Mouse (Mus musculus): ENCODE results near the gene Nyap2. TPM values are rescaled to one million over a fixed set of nuclear protein-coding genes. Genes with fewer than 3 reads are reported as not detected.

Nyap2 gene
- total and polyA plus RNA-seq, 3 experiments = not detected

GRCm38 (mm10) chr1:81132007-81132712 is 55.4 kb downstream of the Nyap2 start:
- no peak overlapping the region for H3K4me3 ChIP-seq (replicated peaks in 1 of 3; ENCODE audit: low read depth in 2 of 3, low read length in 2 of 3, poor library complexity in 1 of 3)
- no peaks in the 10 kb centered on the region for H3K4me1 ChIP-seq (ENCODE audit: control insufficient read depth in 1 of 2, insufficient read depth in 2 of 2)
- no peak overlapping the region for H3K9ac ChIP-seq (ENCODE audit: insufficient read depth, low read depth)
- DNase-seq (ENCODE audit: extremely low read depth) = no peak
- no peak overlapping the region for H3K27ac ChIP-seq (ENCODE audit: insufficient read depth, low read depth)
- dilution Hi-C loops (cut with MboI; ENCODE audit: extremely low pct_ligation_motif_present, extremely low pct_unique_long_range_greater_than_20kb, low sequenced_read_pairs) (no loop called here), in situ Hi-C loops (cut with MboI; ENCODE audit: low pct_ligation_motif_present, low pct_unique_long_range_greater_than_20kb, low sequenced_read_pairs) (no loop called here)
- H3K79me2 ChIP-seq (replicated peaks; ENCODE audit: control insufficient read depth, extremely low read depth, insufficient read depth, poor library complexity, severe bottlenecking) = no peaks in the 10 kb centered on the region
- H3K4me2 ChIP-seq (ENCODE audit: insufficient read depth, low read depth, poor library complexity, severe bottlenecking) = no peak overlapping the region
- TF ChIP-seq MEF2A (IDR thresholded peaks at IDR 0.05; ENCODE audit: borderline replicate concordance, low read depth, low read length) = no peak
- no peak for TF ChIP-seq PAX5 (IDR thresholded peaks at IDR 0.05; ENCODE audit: low read length)
- TF ChIP-seq UBTF (IDR thresholded peaks at IDR 0.05; ENCODE audit: low read depth, low read length) = no peak
- TF ChIP-seq TBP (conservative IDR thresholded peaks at IDR 0.05; ENCODE audit: low read depth, low read length) = no peak
- no peak for TF ChIP-seq ZNF384 (IDR thresholded peaks at IDR 0.05; ENCODE audit: low read depth, low read length)
- TF ChIP-seq POLR2A (IDR thresholded peaks at IDR 0.05; ENCODE audit: low read depth, low read length) = no peak
- no peak for TF ChIP-seq USF1 (IDR thresholded peaks at IDR 0.05; ENCODE audit: low read depth, low read length)
- TF ChIP-seq GABPA (IDR thresholded peaks at IDR 0.05; ENCODE audit: insufficient replicate concordance, low read depth, low read length) = no peak
- no peak for TF ChIP-seq CTCF (conservative IDR thresholded peaks at IDR 0.05 in 1 of 2, IDR thresholded peaks at IDR 0.05 in 1 of 2; ENCODE audit: low read depth in 2 of 2, low read length in 2 of 2)
- TF ChIP-seq MAFK (IDR thresholded peaks at IDR 0.05; ENCODE audit: insufficient replicate concordance, low read length) = no peak
- no peak for TF ChIP-seq ZC3H11A (IDR thresholded peaks at IDR 0.05; ENCODE audit: low read depth, low read length)
- TF ChIP-seq RAD21 (IDR thresholded peaks at IDR 0.05; ENCODE audit: low read depth, low read length) = no peak
- H3K9me3 ChIP-seq (replicated peaks; ENCODE audit: low read length) = no peaks in the 10 kb centered on the region
- H3K27me3 ChIP-seq (replicated peaks) = no peaks in the 10 kb centered on the region
- H3K36me3 ChIP-seq (replicated peaks in 1 of 2; ENCODE audit: control insufficient read depth in 1 of 2, insufficient read depth in 1 of 2, low read length in 1 of 2) = no peaks in the 10 kb centered on the region

- DNase-seq (ENCODE audit: extremely low read depth) = peak; percentile 21
- H3K4me2 ChIP-seq (ENCODE audit: insufficient read depth, low read depth, poor library complexity, severe bottlenecking) = no peak overlapping the region
- TF ChIP-seq CHD2 (IDR thresholded peaks at IDR 0.05; ENCODE audit: low read length) (no peak), ZNF384 (IDR thresholded peaks at IDR 0.05; ENCODE audit: low read depth, low read length) (no peak), GABPA (IDR thresholded peaks at IDR 0.05; ENCODE audit: insufficient replicate concordance, low read depth, low read length) (no peak), USF2 (conservative IDR thresholded peaks at IDR 0.05; ENCODE audit: low read depth, low read length) (no peak), POLR2A (IDR thresholded peaks at IDR 0.05; ENCODE audit: low read depth, low read length) (no peak), TCF12 (IDR thresholded peaks at IDR 0.05; ENCODE audit: low read depth, low read length) (no peak), BHLHE40 (IDR thresholded peaks at IDR 0.05; ENCODE audit: low read depth, low read length) (no peak), JUN (IDR thresholded peaks at IDR 0.05; ENCODE audit: insufficient read depth, low read depth, low read length) (no peak), MYC (IDR thresholded peaks at IDR 0.05; ENCODE audit: low read depth, low read length) (no peak), UBTF (IDR thresholded peaks at IDR 0.05; ENCODE audit: low read depth, low read length) (no peak), POLR2AphosphoS2 (IDR thresholded peaks at IDR 0.05; ENCODE audit: low read depth, low read length) (no peak), JUND (conservative IDR thresholded peaks at IDR 0.05; ENCODE audit: low read depth, low read length) (no peak), RAD21 (IDR thresholded peaks at IDR 0.05; ENCODE audit: low read depth, low read length) (no peak), NELFE (IDR thresholded peaks at IDR 0.05; ENCODE audit: low read depth, low read length) (no peak), SMC3 (IDR thresholded peaks at IDR 0.05; ENCODE audit: low read depth, low read length) (no peak)
- no peaks in the 10 kb centered on the region for H3K79me2 ChIP-seq (replicated peaks; ENCODE audit: control insufficient read depth, extremely low read depth, insufficient read depth, poor library complexity, severe bottlenecking)
- H3K36me3 ChIP-seq (replicated peaks in 1 of 2; ENCODE audit: control insufficient read depth in 1 of 2, insufficient read depth in 1 of 2, low read length in 1 of 2) = no peaks in the 10 kb centered on the region
- H3K4me1 ChIP-seq (ENCODE audit: control insufficient read depth in 1 of 2, insufficient read depth in 2 of 2) = peaks cover 0 to 11% of the 10 kb centered on the region in 2 experiments; a peak in 2 of 4 replicates
- in situ Hi-C loops (cut with MboI; ENCODE audit: low pct_ligation_motif_present, low pct_unique_long_range_greater_than_20kb, low sequenced_read_pairs) = no loop called here
- no peak overlapping the region for H3K27ac ChIP-seq (ENCODE audit: insufficient read depth, low read depth)
- dilution Hi-C loops (cut with MboI; ENCODE audit: extremely low pct_ligation_motif_present, extremely low pct_unique_long_range_greater_than_20kb, low sequenced_read_pairs) = no loop called here
- H3K27me3 ChIP-seq (replicated peaks) = no peaks in the 10 kb centered on the region
- H3K4me3 ChIP-seq (replicated peaks in 1 of 3; ENCODE audit: low read depth in 2 of 3, low read length in 2 of 3, poor library complexity in 1 of 3) = no peak overlapping the region
- H3K9ac ChIP-seq (ENCODE audit: insufficient read depth, low read depth) = no peak overlapping the region
- no peaks in the 10 kb centered on the region for H3K9me3 ChIP-seq (replicated peaks; ENCODE audit: low read length)
Measured at GRCm38 (mm10) chr1:81143855-81144254, 67.1 kb downstream of the Nyap2 start.
